ENCODE assay signal across 9 mouse cellular contexts in the genomic region with DNA sequence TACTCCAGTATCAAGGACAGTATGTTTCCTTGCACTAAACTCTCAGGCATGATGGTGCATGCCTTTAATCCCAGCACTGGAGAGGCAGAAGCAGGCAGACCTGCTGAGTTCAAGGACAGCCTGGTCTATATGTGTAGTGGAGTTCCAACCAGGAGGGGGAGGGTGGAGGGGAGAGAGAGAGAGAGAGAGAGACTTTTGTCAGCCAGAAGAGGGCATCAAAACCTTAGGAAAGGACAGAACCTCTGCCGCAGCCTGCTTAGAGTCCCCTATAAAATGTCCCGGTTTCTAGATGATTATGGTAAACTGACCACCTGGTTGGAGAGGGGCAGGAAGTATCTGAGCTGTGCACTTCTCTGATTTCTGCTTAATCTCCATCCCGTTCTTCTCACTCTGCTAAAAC. TPM values are rescaled to one million over a fixed set of nuclear protein-coding genes. Genes with fewer than 3 reads are reported as not detected.
DNase-seq lines count a peak whose midpoint lies in the region; ATAC-seq and TF ChIP-seq lines count a peak whose summit lies in the region.
"Had no signal": no experiment of that assay in that cellular context is flagged by ENCODE, and none has a peak within 500 bp of the region (broad histone marks: within the 10 kb centered on the region; RNA-seq: fewer than 3 reads in every experiment).

No protein-coding gene starts in this region.

- 0 out of 2 replicates have a peak overlapping the region, but pooled peaks have one; percentile 37 for H3K9ac ChIP-seq in heart, embryonic 13.5 days
- H3K9ac ChIP-seq in liver, embryonic 12.5 days = no peak overlapping the region

- peak; percentile 47 for TF ChIP-seq CTCF in cortical plate, adult 2 months (IDR thresholded peaks at IDR 0.05; ENCODE audit: extremely low read depth, insufficient read depth, low read length)

- peaks cover 11% of the 10 kb centered on the region for H3K27me3 ChIP-seq in heart, embryonic 13.5 days (replicated peaks)
- H3K27me3 ChIP-seq in liver, embryonic 12.5 days (replicated peaks) = peaks cover 5% of the 10 kb centered on the region; the same call in 1 of the 2 replicates

- H3K4me3 ChIP-seq in heart, embryonic 13.5 days = no peak overlapping the region
- H3K4me3 ChIP-seq in cortical plate, adult 2 months (ENCODE audit: insufficient read depth, low read length) = no peak overlapping the region
- no peak overlapping the region for H3K4me3 ChIP-seq in liver, embryonic 12.5 days

- no peak overlapping the region for H3K27ac ChIP-seq in heart, embryonic 13.5 days (replicated peaks)
- no peak overlapping the region for H3K27ac ChIP-seq in cortical plate, adult 2 months (ENCODE audit: insufficient read depth, low read length)
- H3K27ac ChIP-seq in liver, embryonic 12.5 days = no peak overlapping the region
- H3K27ac ChIP-seq: macrophage had no signal

- H3K9me3 ChIP-seq in heart, embryonic 13.5 days = no peaks in the 10 kb centered on the region
- H3K9me3 ChIP-seq in liver, embryonic 12.5 days (replicated peaks) = no peaks in the 10 kb centered on the region

- H3K4me2 ChIP-seq in heart, embryonic 13.5 days = peak overlapping the region; percentile 46
- H3K4me2 ChIP-seq in liver, embryonic 12.5 days = no peak overlapping the region

- 0 out of 2 replicates have a peak, but pooled peaks cover 8% of the 10 kb centered on the region for H3K4me1 ChIP-seq in heart, embryonic 13.5 days
- no peaks in the 10 kb centered on the region for H3K4me1 ChIP-seq in cortical plate, adult 2 months (ENCODE audit: control insufficient read depth, insufficient read depth, low read length)
- H3K4me1 ChIP-seq in liver, embryonic 12.5 days = peaks cover 22% of the 10 kb centered on the region; the same call in 1 of the 2 replicates

- no peak for ATAC-seq in heart, embryonic 13.5 days (ENCODE audit: extremely low read depth, insufficient number of reproducible peaks, low FRiP score, low TSS enrichment)
- peak; percentile 42 for ATAC-seq in liver, embryonic 12.5 days
- ATAC-seq in erythroblast, adult 5-6 weeks (replicated peaks; ENCODE audit: low FRiP score, poor library complexity, severe bottlenecking) = no peak

- TF ChIP-seq POLR2A in cortical plate, adult 2 months (IDR thresholded peaks at IDR 0.05; ENCODE audit: extremely low read depth, insufficient read depth, low read length) = no peak

- no peak for DNase-seq in heart, adult 11 months
- peak; percentile 70 for DNase-seq in CD4-positive, CD25-positive, alpha-beta regulatory T cell, adult 2 months (ENCODE audit: low read depth, low spot score)
- no peak for DNase-seq in lung, postnatal 4 days
- DNase-seq in frontal cortex, postnatal 36 days (ENCODE audit: low spot score in 2 of 2) = no peak

- 7% methylated on average over 3 of the region's 3 CpGs for WGBS in heart, embryonic 13.5 days
- 14% methylated on average over 3 of the region's 3 CpGs for WGBS in liver, embryonic 12.5 days (ENCODE audit: insufficient replicate concordance)

- no peaks in the 10 kb centered on the region for H3K36me3 ChIP-seq in heart, embryonic 13.5 days
- no peaks in the 10 kb centered on the region for H3K36me3 ChIP-seq in liver, embryonic 12.5 days

RNA-seq across cellular contexts. Expression of gene Hdc, which starts 20.1 kb away (rescaled TPM):
- 3.8 and 4.2 TPM in 2 replicates for polyA plus RNA-seq in heart, embryonic 13.5 days (2015; fragmentation: Nextera tagmentation; extraction: Ambion mirVana)
- 1.3 and 1.6 TPM in 2 replicates for polyA plus RNA-seq in cortical plate, adult 2 months (2012; rRNA removed)
- polyA plus RNA-seq in liver, embryonic 12.5 days (2016; fragmentation: Nextera tagmentation; extraction: Ambion mirVana) = 6.1 and 6.5 TPM in 2 replicates
- 14.8 and 34.1 TPM in 2 replicates for total RNA-seq in erythroblast, adult 5-6 weeks (2015; ENCODE audit: low replicate concordance)
- 22.3 and 24.3 TPM in 2 replicates for total RNA-seq in erythroblast, adult 5-6 weeks (2017; ENCODE audit: low replicate concordance)

RNA-seq across cellular contexts. Expression of gene Slc27a2, which starts 46.8 kb away (rescaled TPM):
- 0.79 and 2.5 TPM in 2 replicates for polyA plus RNA-seq in heart, embryonic 13.5 days (2015; fragmentation: Nextera tagmentation; extraction: Ambion mirVana)
- 5.0 and 6.7 TPM in 2 replicates for polyA plus RNA-seq in cortical plate, adult 2 months (2012; rRNA removed)
- 53.1 and 56.3 TPM in 2 replicates for polyA plus RNA-seq in liver, embryonic 12.5 days (2016; fragmentation: Nextera tagmentation; extraction: Ambion mirVana)
- total RNA-seq in erythroblast, adult 5-6 weeks (2015; ENCODE audit: low replicate concordance) = not detected in 2 replicates
- not detected in 2 replicates for total RNA-seq in erythroblast, adult 5-6 weeks (2017; ENCODE audit: low replicate concordance)
- polyA plus RNA-seq: macrophage had no signal
